Mouse (Mus musculus): Measurements from ENCODE around the gene Kif27.
A peak's percentile ranks its signal among the peaks of the same experiment; 100 is the strongest.

The Kif27 gene

GRCm38 (mm10) chr13:58276256-58276655 lies 82.7 kb downstream of the Kif27 start:
- no peak for DNase-seq (ENCODE audit: low spot score in 2 of 2)

GRCm38 (mm10) chr13:58275599-58275998 lies 83.3 kb downstream of the Kif27 start, which contains the start of gene Gkap1:
Gene Gkap1, minus strand, starts transcription at chr13:58275699.
- no peak for DNase-seq (ENCODE audit: low spot score in 2 of 2)

- no peak for DNase-seq (ENCODE audit: low spot score in 2 of 2)
Observed at GRCm38 (mm10) chr13:58275076-58275475, 83.8 kb downstream of the Kif27 start.

- peak; percentile 28 for DNase-seq (ENCODE audit: low spot score in 2 of 2)
Observed at GRCm38 (mm10) chr13:58274259-58274991, 84.5 kb downstream of the Kif27 start.

- peak; percentile 15 to 17 for DNase-seq (ENCODE audit: low spot score in 2 of 2)
Observed at GRCm38 (mm10) chr13:58273411-58274258, 85.3 kb downstream of the Kif27 start.

- DNase-seq (ENCODE audit: low spot score in 2 of 2): no peak
Observed at GRCm38 (mm10) chr13:58266864-58267263, 92.1 kb downstream of the Kif27 start.

GRCm38 (mm10) chr13:58263546-58263945 lies 95.4 kb downstream of the Kif27 start:
- DNase-seq (ENCODE audit: low spot score in 2 of 2): no peak

GRCm38 (mm10) chr13:58261674-58262073 lies 97.2 kb downstream of the Kif27 start:
- DNase-seq (ENCODE audit: low spot score in 2 of 2): no peak

- no peak for DNase-seq (ENCODE audit: low spot score in 2 of 2)
Observed at GRCm38 (mm10) chr13:58253268-58253667, 105.7 kb downstream of the Kif27 start.

- DNase-seq (ENCODE audit: low spot score in 2 of 2): no peak
Observed at GRCm38 (mm10) chr13:58248957-58249356, 110.0 kb downstream of the Kif27 start.
